In the genomic region with DNA sequence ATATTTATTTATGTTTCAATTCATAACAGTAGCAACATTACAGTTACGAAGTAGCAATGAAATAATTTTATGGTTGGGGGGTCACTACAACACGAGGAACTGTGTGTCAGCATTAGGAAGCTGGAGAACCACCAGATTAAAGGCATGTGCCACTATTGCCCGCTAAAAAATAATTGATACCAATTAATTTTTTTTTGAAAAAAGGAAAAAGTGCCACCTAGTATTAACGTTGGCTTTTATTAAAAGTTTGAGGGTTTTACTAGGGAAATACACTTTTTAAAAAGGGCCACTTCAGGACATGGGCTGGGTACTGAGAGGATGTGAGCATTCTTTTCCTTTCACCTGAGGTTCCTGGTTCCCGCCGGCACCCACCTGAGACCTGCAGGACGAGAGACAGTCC, we compare ENCODE assay signal across 8 mouse cellular contexts. TPM values are rescaled to one million over a fixed set of nuclear protein-coding genes. Genes with fewer than 3 reads are reported as not detected.
DNase-seq lines count a peak whose midpoint lies in the region; ATAC-seq lines count a peak whose summit lies in the region.

A gene (plus strand): TSS at position 301 of the 400 bp plus-strand sequence.

- H3K4me1 ChIP-seq in brown adipose tissue, adult 24 weeks (ENCODE audit: control insufficient read depth, insufficient read depth, insufficient read length, low read length): peaks cover 6% of the 10 kb centered on the region
- peaks cover 26% of the 10 kb centered on the region for H3K4me1 ChIP-seq in heart, embryonic 10.5 days

- no peaks in the 10 kb centered on the region for H3K36me3 ChIP-seq in heart, embryonic 10.5 days

- 27% methylated on average over 7 of the region's 7 CpGs for WGBS in heart, embryonic 10.5 days

- H3K4me3 ChIP-seq in brown adipose tissue, adult 24 weeks (ENCODE audit: insufficient read depth, low read depth, low read length): peak within 1 kb of the TSS; percentile 91
- peak within 1 kb of the TSS; percentile 96 for H3K4me3 ChIP-seq in heart, embryonic 10.5 days

- peaks cover 6% of the 10 kb centered on the region; the same call in 1 of the 2 replicates for H3K27me3 ChIP-seq in heart, embryonic 10.5 days (ENCODE audit: insufficient read depth, poor library complexity, severe bottlenecking)

- DNase-seq in layer of hippocampus, adult 18-20 months (ENCODE audit: low spot score in 2 of 2): no peak
- no peak for DNase-seq in layer of hippocampus, adult 9-10 months (ENCODE audit: low spot score)
- DNase-seq in heart, embryonic 10.5 days (ENCODE audit: low spot score): no peak
- DNase-seq in layer of hippocampus, postnatal 36 days: no peak
- no peak for DNase-seq in T-cell, adult 2 months (ENCODE audit: low spot score)
- no peak for DNase-seq in frontal cortex, postnatal 36 days (ENCODE audit: low spot score in 2 of 2)

- H3K27ac ChIP-seq in brown adipose tissue, adult 24 weeks (replicated peaks; ENCODE audit: low read depth, low read length): peak within 1 kb of the TSS; percentile 56; the same call in 1 of the 2 replicates
- peak within 1 kb of the TSS; percentile 94 for H3K27ac ChIP-seq in heart, embryonic 10.5 days

- ATAC-seq in monocyte, adult 5-6 weeks (replicated peaks; ENCODE audit: insufficient number of reproducible peaks, low FRiP score, low TSS enrichment, poor library complexity, severe bottlenecking): no peak

- no peaks in the 10 kb centered on the region for H3K9me3 ChIP-seq in heart, embryonic 10.5 days

RNA-seq across cellular contexts. Expression of the gene that starts here (rescaled TPM):
- total RNA-seq in layer of hippocampus, adult 18-20 months (2021): 10 to 100 TPM; 77.1 to 86.9 TPM
- polyA plus RNA-seq in brown adipose tissue, adult 24 weeks (2012; ENCODE audit: insufficient read depth, insufficient read length, missing spikeins): 6.2 and 6.6 TPM in 2 replicates
- polyA plus RNA-seq in heart, embryonic 10.5 days (2016; fragmentation: Nextera tagmentation; extraction: Ambion mirVana): 26.1 and 28.0 TPM in 2 replicates
- 10 to 100 TPM; 75.6 to 87.3 TPM for total RNA-seq in layer of hippocampus, postnatal 36 days (2021)
- 8.0 to 34.0 TPM (median 20.6 TPM) in 3 replicates for total RNA-seq in monocyte, adult 5-6 weeks (2017)
